Mouse (Mus musculus) CD4-positive, CD25-positive, alpha-beta regulatory T cell, adult 2 months (primary cell): ENCODE data around the gene Frmd6.

ENCODE experiments used
- DNase-seq: peaks from one replicate; pipeline ENCODE4 v3.0.0-alpha.2; 2012; ENCODE audit warnings: low read depth, low spot score

Frmd6 gene

DNA sequence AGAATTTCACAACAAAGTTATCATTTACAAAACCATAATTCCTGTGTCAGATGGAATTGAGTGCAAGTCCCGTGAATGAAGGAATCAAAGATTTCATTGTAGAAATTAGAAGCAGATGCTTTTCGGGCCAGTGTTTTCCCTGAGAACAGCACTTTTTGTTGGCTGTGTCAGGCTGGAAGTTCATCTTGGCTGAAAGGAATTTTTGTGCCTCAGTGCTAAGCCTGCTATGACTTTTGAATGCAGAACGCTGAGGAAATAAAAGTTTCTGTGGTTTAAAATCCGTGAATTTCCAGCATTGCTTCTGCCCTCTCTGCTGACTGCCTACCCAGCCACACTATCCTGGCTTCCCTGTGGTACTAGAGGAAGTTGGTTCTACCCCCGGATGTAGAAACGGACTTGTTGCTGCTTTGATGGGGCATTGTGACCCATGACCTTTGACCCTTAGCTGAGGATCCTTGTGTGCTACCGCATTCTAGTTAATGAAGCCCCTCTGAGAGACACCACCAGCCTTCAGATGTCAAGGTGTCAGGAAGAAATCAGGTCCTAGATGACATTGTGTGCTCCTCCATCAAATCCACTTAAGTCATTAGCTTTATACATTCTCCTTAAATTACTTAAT, 26.1 kb downstream of the Frmd6 start:
- no peak for DNase-seq

DNA sequence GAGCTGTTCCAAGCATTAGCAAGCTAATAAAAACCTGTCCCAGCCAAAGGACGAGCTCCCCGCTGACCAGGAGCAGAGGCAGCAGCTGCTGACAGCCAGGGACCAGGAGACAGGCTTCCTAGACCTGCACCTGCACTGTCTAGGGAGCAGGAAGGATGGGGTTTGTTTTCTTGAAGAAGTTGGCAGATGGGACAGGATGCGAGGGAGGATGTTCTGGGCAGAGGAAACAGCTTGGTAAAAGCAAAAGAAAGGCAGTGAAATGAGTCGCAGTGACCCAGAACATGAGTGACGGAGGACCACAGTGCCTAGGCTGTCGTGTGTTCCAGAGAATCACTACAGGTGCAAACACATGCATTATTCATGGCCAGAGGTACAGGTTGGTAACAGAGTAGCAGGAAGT, 27.7 kb downstream of the Frmd6 start:
- DNase-seq: peak; percentile 62

DNA sequence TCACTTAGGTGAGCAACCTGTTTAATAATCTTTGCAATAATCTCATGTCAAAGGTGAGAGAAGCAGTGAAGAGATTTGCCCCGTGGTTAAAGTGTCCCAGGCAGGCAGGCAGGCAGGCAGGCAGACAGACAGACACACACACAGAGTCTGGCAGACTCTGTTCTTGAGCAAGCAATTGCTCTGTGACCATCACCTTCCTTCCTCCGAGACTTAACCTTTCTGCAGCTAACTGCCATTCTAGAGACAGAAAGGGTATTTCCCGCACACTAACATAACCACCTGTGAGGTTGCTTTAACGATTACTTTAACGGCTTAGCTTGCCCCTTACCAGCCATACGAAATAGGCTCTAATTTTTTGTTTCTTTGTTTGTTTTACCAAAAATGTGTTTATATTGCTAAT, 30.4 kb downstream of the Frmd6 start:
- DNase-seq: peak; percentile 67

DNA sequence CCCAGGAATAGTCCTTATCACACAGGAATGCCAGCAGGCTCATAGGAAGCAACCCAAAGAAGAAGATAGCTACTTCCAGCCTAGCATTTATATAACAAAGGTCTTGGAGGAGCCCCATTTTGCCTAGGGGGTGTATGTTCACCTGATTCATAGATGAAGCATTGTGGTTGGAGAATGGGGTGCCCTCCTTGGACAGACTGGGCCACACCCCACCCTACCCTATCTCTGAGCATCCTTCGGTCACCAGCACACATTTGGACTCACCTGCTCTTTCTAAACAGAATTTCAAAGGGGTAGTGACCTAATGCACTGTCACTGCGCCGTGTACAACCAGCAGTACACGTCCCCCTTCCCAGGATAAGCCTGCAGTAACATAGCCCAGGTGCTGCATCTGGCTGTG, 31.5 kb downstream of the Frmd6 start:
- DNase-seq: no peak

DNA sequence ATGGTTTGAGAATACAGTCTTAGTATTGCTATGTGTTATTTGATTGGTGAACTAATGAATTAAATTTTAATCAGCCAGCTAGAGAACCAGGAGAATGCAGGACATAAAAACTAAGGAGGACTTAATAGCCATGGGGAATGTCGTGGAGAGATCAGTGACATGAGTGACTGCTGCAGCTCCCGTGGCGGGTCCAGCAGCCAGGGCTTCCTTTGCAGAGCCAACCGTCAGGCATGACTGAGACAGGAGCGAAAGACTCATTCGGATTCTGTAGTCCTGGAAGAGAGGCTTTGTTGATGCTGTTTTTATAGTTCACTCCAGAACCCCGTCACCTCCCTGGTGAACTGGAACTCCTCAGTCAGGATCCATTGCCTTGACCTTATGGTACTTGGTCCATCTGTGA, 38.0 kb downstream of the Frmd6 start:
- DNase-seq: no peak

DNA sequence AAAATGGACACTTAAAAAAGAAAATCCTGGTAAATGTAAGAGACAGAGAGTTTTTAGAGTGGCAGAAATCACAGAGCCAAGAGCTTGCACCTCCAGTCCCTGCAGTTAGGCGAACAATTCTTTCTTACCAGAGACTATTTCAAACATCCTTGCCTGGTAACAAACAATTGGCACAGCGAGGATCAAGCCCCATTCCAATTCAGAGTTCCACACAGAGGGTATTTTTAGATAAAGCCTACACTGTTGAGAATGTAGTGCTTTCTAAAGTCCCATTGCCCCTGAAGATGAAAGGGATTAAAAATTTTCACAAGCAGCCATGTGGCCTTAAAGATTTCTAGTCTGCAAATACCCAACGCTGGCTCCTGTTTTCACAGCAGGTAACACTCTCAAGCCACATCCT, 42.5 kb downstream of the Frmd6 start:
- no peak for DNase-seq

DNA sequence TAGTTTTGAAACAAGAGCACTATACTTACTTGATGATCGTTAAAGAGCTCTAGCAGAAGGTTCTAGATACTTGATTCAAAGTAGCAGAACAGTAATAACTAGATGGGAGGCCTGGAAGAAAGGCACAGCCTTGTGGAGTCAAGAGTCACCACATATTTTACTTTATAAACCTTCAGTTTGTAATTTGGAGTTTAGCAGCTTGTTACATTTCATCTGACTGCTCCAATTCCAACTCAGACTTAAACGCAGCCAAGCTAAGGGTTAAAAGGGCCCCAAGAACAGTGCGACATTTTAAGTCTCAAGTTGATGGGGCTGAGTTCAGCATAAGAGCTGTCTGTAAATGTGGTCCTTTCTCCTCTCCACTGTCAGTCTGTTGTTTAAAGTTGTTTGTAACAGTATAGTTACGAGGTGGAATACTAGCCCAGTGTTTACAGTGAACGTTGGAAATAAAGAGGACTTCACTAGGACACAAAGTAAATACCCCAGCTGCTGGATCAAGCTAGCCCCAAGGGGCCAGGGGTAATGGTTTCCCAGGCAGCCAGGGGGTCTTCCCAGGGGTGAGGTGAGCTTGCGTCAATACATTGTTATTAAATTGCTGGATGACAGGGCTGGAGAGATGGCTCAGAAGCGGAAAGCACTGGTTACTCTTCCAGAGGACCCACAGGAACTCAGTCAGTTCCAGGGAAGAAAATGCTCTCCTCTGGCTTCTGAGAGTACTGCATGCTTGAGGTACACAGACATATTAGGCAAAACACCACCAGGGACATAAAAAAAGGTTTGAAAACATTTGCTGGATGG, 43.1 kb downstream of the Frmd6 start:
- no peak for DNase-seq

DNA sequence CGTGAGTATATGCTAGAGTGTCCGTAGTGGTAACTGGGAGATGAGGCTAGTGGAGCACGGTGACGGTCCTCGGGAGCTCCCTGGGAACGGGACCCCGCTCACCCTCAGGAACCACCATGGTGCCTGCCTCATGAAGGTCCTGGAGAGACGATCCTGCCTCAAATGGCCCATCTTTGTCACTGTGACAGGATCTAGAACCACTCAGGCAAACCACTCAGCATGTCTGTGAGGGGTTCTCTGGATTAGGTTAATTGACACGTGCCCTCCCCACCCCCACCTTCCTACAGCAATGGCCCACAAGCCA, 43.6 kb downstream of the Frmd6 start:
- no peak for DNase-seq

DNA sequence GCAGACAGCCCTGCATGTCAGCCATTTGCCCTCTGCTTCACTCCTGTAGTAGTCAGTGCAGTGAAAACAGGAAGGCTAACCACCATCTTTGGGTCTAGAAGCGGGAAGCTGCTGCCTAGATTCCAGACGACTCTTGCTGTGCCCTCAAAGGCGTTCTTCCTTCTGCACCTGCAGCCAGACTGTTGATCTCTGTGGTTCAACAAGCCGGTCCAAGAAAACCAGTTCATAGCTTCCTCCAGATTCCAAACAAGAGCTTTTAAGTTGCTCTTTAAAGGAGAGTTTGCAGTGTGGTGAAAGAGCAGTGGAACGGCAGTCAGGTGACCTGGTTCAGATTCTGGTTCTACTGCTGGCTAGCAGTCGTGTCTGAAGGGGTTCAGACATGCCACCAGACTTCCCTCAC, 48.2 kb downstream of the Frmd6 start:
- DNase-seq: no peak

DNA sequence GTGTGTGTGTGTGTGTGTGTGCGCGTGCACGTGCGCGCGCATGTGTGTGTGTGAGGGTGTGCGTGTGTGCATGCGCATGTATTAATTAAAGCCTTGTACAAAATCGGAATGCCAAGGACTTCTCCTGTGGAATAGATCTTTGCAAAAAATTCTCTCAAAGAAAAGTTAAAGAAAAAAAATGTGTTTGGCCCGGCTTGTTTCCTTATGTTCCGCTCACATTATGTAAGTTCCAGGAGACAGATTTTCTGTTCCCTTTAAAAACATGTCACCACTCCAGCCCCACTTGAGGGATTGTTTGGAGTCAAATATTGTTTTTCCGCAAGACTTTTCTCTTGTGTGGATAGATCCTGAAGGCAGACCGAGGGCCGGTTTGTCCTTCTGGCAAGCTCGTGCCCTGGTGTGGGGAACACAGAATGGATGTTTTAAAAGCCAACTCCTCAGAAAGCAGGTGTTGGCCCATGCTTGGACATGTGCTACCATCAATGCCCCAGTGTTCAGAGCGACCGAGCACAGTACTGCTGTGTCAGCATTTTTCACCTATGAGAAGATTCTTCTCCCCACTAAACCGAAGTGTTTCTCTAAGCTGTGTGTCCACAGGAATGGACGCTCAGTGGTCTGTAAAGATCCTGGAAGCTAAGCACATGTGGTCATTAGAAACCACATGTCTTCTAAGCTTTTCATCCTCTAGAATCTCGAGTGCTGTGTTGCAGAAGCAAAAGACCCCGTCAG, 51.1 kb downstream of the Frmd6 start:
- DNase-seq: no peak

DNA sequence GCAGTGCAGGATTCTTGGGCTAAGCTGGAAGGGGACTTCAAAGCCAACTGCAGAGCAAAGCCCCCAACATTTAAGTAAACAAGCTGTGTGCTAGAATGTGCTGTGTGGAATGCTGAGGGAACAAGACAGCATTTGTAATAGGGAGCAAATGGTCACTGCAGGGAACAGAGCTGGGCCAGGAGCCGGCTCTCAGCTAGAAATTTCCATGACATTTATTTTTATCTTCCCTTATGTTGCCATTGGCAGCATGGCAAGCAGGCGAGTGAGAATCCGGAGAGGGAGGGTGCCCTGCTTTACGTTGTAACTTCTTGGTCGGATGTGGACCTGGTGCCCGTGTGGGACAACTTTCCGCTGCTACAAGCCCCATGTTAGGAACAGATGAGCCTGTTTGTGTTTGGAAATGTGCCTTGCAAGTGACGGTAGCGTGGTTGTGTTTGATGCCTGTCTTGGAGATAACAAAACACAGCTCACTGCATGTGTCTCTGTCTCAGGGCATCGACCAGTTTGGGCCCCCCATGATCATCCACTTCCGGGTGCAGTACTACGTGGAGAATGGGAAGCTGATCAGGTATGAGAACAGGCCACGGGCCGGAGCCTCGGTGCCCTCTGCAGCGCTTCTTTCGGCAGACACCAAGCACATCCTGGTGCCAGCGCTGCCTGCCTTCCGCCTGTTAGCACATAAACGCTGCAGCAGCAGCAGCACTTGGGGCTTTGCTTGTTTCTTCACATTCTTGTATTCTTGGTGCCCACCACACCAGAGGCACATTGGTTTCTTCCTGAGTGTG, 52.8 kb downstream of the Frmd6 start:
- no peak for DNase-seq

DNA sequence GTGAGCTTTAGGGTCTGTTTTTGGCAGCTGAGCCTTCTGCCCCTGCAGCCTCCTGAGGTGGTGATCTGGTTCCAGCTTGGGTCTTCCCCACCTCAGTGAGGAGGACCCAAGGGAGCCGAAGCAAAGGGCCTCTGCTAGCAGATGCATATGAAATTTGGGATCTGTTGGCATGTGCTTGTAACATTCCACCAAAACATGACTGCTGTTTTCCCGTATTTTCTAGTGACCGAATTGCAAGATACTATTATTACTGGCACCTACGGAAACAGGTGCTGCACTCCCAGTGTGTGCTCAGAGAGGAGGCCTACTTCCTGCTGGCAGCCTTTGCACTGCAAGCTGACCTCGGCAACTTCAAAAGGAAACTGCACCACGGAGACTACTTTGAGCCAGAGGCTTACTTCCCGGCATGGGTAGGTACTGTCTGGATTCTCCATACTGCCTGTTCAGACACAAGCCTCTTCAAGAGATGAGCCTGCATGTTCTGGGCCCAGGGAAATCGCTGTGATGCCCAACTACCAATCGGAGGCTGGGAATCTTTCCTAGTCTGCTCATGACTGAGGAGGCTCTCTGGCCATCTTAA, 55.2 kb downstream of the Frmd6 start:
- no peak for DNase-seq

DNA sequence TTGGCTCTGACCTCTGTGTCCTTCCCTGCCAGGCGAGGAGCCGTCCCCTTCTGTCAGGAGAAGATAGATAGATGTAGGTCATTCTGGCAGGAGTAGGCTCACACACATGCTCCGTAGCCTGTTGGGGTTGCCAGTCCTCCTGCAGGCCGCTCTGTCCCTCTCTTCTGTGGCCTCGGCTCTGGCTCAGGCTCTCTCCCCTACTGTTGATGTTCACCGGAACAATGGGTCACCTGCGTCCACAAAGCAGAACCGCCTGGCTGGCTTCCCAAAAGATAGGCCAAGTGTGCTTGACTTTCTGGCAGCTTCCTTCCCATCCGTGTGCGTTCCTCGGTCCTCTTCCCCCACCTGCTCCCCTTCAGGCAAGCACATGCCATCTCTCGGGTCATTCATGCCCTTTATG, 56.0 kb downstream of the Frmd6 start:
- DNase-seq: no peak

DNA sequence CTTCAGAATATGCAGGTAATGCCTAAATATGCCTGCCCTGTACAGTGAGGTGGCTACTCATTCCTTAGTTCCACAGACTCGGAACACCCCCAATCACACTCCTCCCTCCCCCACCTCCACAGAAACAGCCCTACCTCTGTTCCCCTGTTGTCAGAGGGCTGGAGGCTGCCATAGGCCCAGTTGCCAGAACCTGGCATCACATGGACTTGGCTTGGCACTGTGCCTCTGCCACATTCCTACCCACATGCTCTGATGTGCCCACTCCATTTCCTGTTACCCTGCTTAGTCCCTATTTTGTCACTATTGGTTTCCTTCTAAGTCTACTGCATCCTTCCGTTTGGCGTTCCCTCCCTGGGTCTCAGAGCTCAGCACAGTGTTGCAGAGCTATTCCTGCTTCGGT, 56.5 kb downstream of the Frmd6 start:
- DNase-seq: no peak

DNA sequence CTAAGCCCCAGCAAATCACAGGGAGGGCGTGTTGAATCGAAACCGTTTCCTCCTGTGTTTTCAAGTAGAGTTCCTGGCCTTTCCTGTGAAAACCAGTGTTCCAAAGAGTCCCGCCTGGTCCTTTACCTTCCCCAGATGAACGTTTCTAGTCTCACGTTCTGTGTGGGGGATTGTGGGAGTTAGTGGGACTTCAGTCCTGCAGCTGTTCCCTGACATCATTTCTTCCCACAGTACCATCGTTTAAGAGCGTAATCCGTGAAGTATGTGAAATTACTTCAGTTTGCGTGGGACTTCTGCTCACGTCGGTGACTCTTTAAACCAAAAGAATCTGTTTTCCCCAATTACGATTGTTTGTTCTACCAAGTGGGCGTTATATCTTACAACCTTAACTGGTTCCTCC, 57.8 kb downstream of the Frmd6 start:
- DNase-seq: no peak

DNA sequence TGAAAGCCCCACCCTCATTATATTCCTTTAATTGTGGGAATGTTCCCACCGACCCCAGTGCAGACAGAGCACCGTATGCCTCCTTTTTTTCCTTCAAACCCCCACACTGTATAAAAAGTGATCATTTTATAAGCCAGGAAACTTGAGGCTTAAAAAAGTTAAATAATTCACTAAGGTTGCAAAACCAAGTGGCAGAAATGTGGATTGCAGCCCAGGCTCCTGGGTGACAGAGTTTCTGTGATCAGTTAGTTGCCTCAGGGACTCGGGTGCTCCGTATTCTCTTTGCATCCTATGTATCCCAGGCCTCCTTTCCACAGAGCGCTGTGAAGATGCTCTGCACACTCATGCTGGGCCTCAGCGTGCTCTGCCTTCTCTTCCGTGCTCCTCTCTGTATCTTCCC, 58.8 kb downstream of the Frmd6 start:
- no peak for DNase-seq

DNA sequence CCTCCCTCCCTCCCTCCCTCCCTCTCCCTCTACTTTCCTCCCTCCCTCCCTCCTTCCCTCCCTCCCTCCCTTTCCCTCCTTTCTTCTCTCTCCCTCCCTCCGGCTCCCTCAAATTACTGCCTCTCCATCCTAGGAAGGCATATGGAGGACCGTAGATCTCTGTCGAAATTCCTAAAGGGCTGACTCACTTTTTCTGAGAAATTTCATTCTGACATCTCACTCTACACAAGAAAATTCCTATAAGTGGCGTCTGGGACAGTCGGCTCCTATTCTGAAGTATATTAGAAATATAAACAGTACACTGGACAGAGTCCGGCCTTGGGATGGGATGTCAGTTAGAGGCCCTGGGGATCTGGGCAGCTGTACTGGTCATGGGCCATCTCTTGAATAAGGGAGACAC, 59.7 kb downstream of the Frmd6 start:
- DNase-seq: no peak

DNA sequence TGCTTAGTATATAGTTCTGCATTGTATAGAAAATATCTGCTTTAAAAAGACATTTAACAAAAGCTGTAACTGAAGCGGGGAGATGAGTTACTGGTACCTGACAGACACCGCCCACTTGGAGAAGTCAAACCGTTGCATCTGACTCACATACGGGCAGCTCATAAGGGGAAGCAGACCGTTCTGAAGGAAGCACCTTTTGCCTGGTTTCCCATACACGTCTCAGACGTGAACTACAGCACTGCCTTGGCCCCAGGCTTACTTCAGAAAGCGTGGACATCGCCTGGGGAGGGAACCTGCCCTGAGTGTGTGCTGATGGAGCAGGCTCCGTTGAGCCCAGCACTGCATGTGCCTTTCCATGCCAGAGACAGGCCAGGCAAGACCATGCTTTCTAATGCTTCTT, 60.3 kb downstream of the Frmd6 start:
- no peak for DNase-seq

DNA sequence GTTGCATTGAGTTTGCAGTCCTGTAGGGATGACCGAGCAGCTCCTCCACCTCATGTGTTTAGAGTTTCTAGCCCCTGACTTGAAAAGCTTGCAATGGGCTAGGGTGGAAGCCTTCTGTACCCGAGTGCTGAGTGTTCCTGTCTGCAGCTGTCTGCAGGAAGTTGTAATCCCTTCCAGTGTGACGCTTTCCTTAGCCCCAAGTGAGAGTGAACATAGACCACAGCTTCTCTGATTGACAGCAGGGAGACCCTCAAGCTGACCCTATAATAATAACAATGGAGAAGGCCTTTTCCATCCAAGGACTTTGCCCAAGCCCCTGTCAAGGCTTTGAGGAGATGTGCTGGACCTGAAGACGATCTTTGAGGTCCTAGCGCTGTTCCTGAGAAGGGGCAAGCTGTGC, 65.1 kb downstream of the Frmd6 start:
- no peak for DNase-seq

DNA sequence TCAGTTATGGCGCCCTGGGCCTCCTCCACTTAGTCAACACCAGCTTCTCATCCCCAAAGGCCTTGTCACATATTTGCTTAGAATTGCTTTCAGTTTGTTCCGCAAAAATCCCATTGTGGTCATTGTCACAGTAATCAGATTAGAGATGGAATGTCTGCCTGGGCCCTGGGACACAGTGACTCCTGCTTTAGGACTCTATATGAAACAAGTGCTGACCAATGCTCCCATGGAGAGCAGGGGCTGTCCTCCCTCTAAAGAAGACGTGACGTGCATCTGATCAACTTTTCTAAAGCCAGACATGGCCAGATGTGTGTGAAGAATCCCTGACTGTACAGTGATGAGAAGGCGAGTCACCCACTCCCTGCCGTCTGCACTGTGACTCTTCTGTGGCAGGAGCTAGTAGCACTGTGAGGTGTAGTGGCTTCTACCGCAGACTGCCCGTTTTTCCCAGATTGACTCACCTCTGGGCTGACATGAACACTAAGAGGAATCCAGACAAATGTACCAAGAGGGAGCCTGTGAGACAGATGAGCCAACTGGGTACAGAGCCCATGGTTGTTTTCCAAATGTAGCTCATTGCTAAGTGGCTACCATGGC, 65.7 kb downstream of the Frmd6 start:
- no peak for DNase-seq

DNA sequence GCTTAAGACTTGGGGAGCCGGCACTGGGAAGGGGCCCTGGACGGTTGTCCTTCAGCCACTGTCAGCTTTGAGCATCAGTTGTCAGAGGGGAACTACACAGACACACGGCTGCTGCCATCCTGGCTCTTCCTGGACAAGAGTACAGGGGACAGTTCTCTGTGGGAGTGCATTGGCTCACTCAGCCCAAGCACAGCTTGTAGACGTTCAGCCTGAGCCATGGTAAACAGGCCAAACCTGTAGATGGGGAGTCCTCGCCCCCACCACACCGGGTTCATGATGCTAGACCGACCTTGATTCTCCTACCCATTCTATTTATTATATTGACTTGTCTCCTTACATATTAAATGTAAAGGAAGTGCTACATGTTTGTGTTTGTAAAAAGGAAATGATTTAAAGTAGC, 70.0 kb downstream of the Frmd6 start:
- no peak for DNase-seq

DNA sequence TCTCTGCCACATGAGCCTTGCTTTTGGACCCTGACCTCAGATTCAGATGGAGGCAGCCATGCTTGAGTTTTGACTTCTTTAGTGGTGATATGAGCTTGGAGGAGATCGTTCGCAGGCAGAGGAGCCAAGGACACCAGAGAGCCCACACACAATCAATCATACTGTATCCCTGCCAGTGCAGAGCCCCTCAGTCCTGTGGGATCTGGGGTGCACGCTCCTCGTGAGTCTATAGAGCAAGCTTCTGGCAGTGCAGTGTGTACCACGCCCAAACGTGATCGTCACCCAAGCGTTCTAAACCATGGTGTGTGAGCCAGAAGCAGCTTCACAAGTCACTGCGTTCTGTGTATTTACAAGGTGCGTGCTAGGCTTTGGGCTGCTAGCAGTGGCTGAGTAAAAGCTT, 70.8 kb downstream of the Frmd6 start:
- no peak for DNase-seq
